Mouse (Mus musculus) kidney, embryonic 16.5 days (tissue): ENCODE results near the gene Crtac1. TPM values are rescaled to one million over a fixed set of nuclear protein-coding genes. Genes with fewer than 3 reads are reported as not detected.

Source experiments
- ATAC-seq: fragments of 200-750 bp; cut with Nextera tagmentation; 2 replicates; pipeline ENCODE4 v1.8.0; 2017; ENCODE audit warnings: moderate TSS enrichment; ENCODE audit not compliant: low FRiP score, low TSS enrichment
- H3K27ac ChIP-seq: fragments of 300-500 bp; sonication (generic); 2 replicates; pipeline ENCODE4 v1.5.1; 2014; ENCODE audit warnings: low read length
- H3K27me3 ChIP-seq: fragments of 300-500 bp; sonication (generic); 2 replicates; pipeline ENCODE4 v1.6.1; 2014; ENCODE audit warnings: low read length, control low read depth, mixed read lengths; ENCODE audit not compliant: insufficient read depth
- H3K36me3 ChIP-seq: fragments of 300-500 bp; sonication (generic); 2 replicates; pipeline ENCODE4 v1.6.1; 2014; ENCODE audit warnings: low read length, control low read depth, mixed read lengths; ENCODE audit not compliant: insufficient read depth
- H3K4me1 ChIP-seq: fragments of 300-500 bp; sonication (generic); 2 replicates; pipeline ENCODE4 v1.6.1; 2014; ENCODE audit warnings: low read length, control low read depth, mixed read lengths; ENCODE audit not compliant: insufficient read depth
- H3K4me2 ChIP-seq: fragments of 300-500 bp; sonication (generic); replicated peaks from 2 replicates; pipeline ENCODE4 v1.6.1; 2014; ENCODE audit warnings: low read depth, low read length
- H3K4me3 ChIP-seq: fragments of 300-500 bp; sonication (generic); 2 replicates; pipeline ENCODE4 v1.5.1; 2014; ENCODE audit warnings: mild to moderate bottlenecking, low read length
- H3K9ac ChIP-seq: fragments of 300-500 bp; sonication (generic); replicated peaks from 2 replicates; pipeline ENCODE4 v1.6.1; 2014; ENCODE audit warnings: low read length
- H3K9me3 ChIP-seq: fragments of 300-500 bp; sonication (generic); 2 replicates; pipeline ENCODE4 v1.6.1; 2016; ENCODE audit warnings: low read length, control low read depth
- WGBS: fragments of 180-500 bp; shearing (Covaris S2); extraction: QIAGEN DNeasy Blood & Tissue Kit; methylation state at CpG from one replicate; pipeline ENCODE4 v1.1.7; 2014; 5-methylcytosine and 5-hydroxymethylcytosine counted together
- polyA plus RNA-seq: library from polyadenylated mRNA; unstranded; fragments of >200 nt; fragmentation: Nextera tagmentation; extraction: Ambion mirVana; gene quantifications from 2 replicates; pipeline ENCODE4 v1.2.1, GENCODE M21; 2015

The Crtac1 gene
- polyA plus RNA-seq, 1 experiment from 2014 or later, result 6.0 TPM

GRCm38 (mm10) chr19:42356854-42357253 is 74.7 kb downstream of the Crtac1 start:
- H3K4me2 ChIP-seq, result no peak overlapping the region
- ATAC-seq, result no peak
- no peaks in the 10 kb centered on the region for H3K9me3 ChIP-seq
- no peaks in the 10 kb centered on the region for H3K36me3 ChIP-seq
- 75% methylated on average over 5 of the region's 5 CpGs for WGBS
- H3K27ac ChIP-seq, result no peak overlapping the region
- no peaks in the 10 kb centered on the region for H3K4me1 ChIP-seq
- no peaks in the 10 kb centered on the region for H3K27me3 ChIP-seq
- H3K4me3 ChIP-seq, result no peak overlapping the region
- no peak overlapping the region for H3K9ac ChIP-seq

- H3K9ac ChIP-seq, result no peak overlapping the region
- H3K4me3 ChIP-seq, result no peak overlapping the region
- no peak overlapping the region for H3K27ac ChIP-seq
- H3K36me3 ChIP-seq, result no peaks in the 10 kb centered on the region
- no peaks in the 10 kb centered on the region for H3K4me1 ChIP-seq
- no peaks in the 10 kb centered on the region for H3K9me3 ChIP-seq
- no peak overlapping the region for H3K4me2 ChIP-seq
- H3K27me3 ChIP-seq, result no peaks in the 10 kb centered on the region
- ATAC-seq, result no peak
- 93% methylated on average over 16 of the region's 16 CpGs for WGBS
Observed at GRCm38 (mm10) chr19:42355476-42355875, 76.1 kb downstream of the Crtac1 start.

GRCm38 (mm10) chr19:42341183-42341582 is 90.4 kb downstream of the Crtac1 start:
- H3K27me3 ChIP-seq, result no peaks in the 10 kb centered on the region
- no peaks in the 10 kb centered on the region for H3K9me3 ChIP-seq
- H3K9ac ChIP-seq, result no peak overlapping the region
- WGBS, result 50% methylated on average over 6 of the region's 6 CpGs
- H3K27ac ChIP-seq, result no peak overlapping the region
- no peak overlapping the region for H3K4me2 ChIP-seq
- no peaks in the 10 kb centered on the region for H3K4me1 ChIP-seq
- ATAC-seq, result no peak
- no peaks in the 10 kb centered on the region for H3K36me3 ChIP-seq
- H3K4me3 ChIP-seq, result no peak overlapping the region

- 51% methylated on average over 9 of the region's 9 CpGs for WGBS
Observed at GRCm38 (mm10) chr19:42332081-42332736, 99.4 kb downstream of the Crtac1 start.

GRCm38 (mm10) chr19:42331446-42331845 is 100.1 kb downstream of the Crtac1 start:
- Histone ChIP-seq H3K4me3 (no peak overlapping the region), H3K4me1 (no peaks in the 10 kb centered on the region), H3K27ac (no peak overlapping the region), H3K27me3 (no peaks in the 10 kb centered on the region), H3K4me2 (no peak overlapping the region), H3K36me3 (no peaks in the 10 kb centered on the region), H3K9me3 (no peaks in the 10 kb centered on the region), H3K9ac (no peak overlapping the region)
- WGBS, result 91% methylated on average over 7 of the region's 7 CpGs
- ATAC-seq, result no peak

More at GRCm38 (mm10) chr19:42332081-42332736, 99.4 kb downstream of the Crtac1 start:
- Histone ChIP-seq H3K4me1 (no peaks in the 10 kb centered on the region), H3K9ac (no peak overlapping the region), H3K9me3 (no peaks in the 10 kb centered on the region), H3K27me3 (no peaks in the 10 kb centered on the region), H3K4me3 (no peak overlapping the region), H3K36me3 (no peaks in the 10 kb centered on the region), H3K27ac (no peak overlapping the region), H3K4me2 (no peak overlapping the region)
- ATAC-seq, result no peak

- Histone ChIP-seq H3K9ac (no peak overlapping the region), H3K27me3 (no peaks in the 10 kb centered on the region), H3K27ac (no peak overlapping the region), H3K4me3 (no peak overlapping the region), H3K36me3 (no peaks in the 10 kb centered on the region), H3K4me2 (no peak overlapping the region), H3K4me1 (no peaks in the 10 kb centered on the region), H3K9me3 (no peaks in the 10 kb centered on the region)
- 84% methylated on average over 9 of the region's 9 CpGs for WGBS
- no peak for ATAC-seq
Observed at GRCm38 (mm10) chr19:42328160-42328559, 103.4 kb downstream of the Crtac1 start.

- H3K4me2 ChIP-seq, result no peak overlapping the region
- H3K27me3 ChIP-seq, result no peaks in the 10 kb centered on the region
- H3K4me1 ChIP-seq, result no peaks in the 10 kb centered on the region
- H3K36me3 ChIP-seq, result no peaks in the 10 kb centered on the region
- no peaks in the 10 kb centered on the region for H3K9me3 ChIP-seq
- no peak overlapping the region for H3K27ac ChIP-seq
- no peak overlapping the region for H3K4me3 ChIP-seq
- no peak overlapping the region for H3K9ac ChIP-seq
- WGBS, result 4% methylated on average over 11 of the region's 11 CpGs
- ATAC-seq, result no peak
Observed at GRCm38 (mm10) chr19:42325894-42326293, 105.7 kb downstream of the Crtac1 start.

- no peaks in the 10 kb centered on the region for H3K9me3 ChIP-seq
- H3K27me3 ChIP-seq, result no peaks in the 10 kb centered on the region
- no peaks in the 10 kb centered on the region for H3K4me1 ChIP-seq
- H3K4me3 ChIP-seq, result no peak overlapping the region
- 53% methylated on average over 12 of the region's 12 CpGs for WGBS
- no peak overlapping the region for H3K27ac ChIP-seq
- H3K4me2 ChIP-seq, result no peak overlapping the region
- H3K36me3 ChIP-seq, result no peaks in the 10 kb centered on the region
- no peak for ATAC-seq
- H3K9ac ChIP-seq, result no peak overlapping the region
Observed at GRCm38 (mm10) chr19:42322357-42323090, 109.1 kb downstream of the Crtac1 start.

GRCm38 (mm10) chr19:42321936-42322335 is 109.6 kb downstream of the Crtac1 start:
- Histone ChIP-seq H3K4me3 (no peak overlapping the region), H3K4me2 (no peak overlapping the region), H3K9me3 (no peaks in the 10 kb centered on the region), H3K9ac (no peak overlapping the region), H3K27ac (no peak overlapping the region), H3K36me3 (no peaks in the 10 kb centered on the region), H3K27me3 (no peaks in the 10 kb centered on the region), H3K4me1 (no peaks in the 10 kb centered on the region)
- no peak for ATAC-seq
- WGBS, result 48% methylated on average over 5 of the region's 5 CpGs
